Mouse (Mus musculus): Measurements from ENCODE around the gene Gm10188. TPM values are rescaled to one million over a fixed set of nuclear protein-coding genes. Genes with fewer than 3 reads are reported as not detected.

Gene Gm10188
- polyA plus RNA-seq (2015; fragmentation: Nextera tagmentation; extraction: Ambion mirVana): not detected in 2 replicates

GRCm38 (mm10) chr1:132229667-132230066 is at the start of gene Gm10188:
TSS of gene Gm10188 (minus strand) at chr1:132229767.
- ATAC-seq (no peak), DNase-seq (ENCODE audit: low spot score) (no peak)
- H3K4me3 ChIP-seq (ENCODE audit: low read depth, low read length): no peak within 1 kb of the TSS
- no peak within 1 kb of the TSS for H3K9ac ChIP-seq (replicated peaks; ENCODE audit: low read depth)
- 88% methylated on average over 3 of the region's 3 CpGs for WGBS
- H3K27ac ChIP-seq (ENCODE audit: low read length): no peak within 1 kb of the TSS
- TF ChIP-seq CTCF (IDR thresholded peaks at IDR 0.05): no peak
- no peak for TF ChIP-seq EP300 (IDR thresholded peaks at IDR 0.05)
- no peaks in the 10 kb centered on the region for H3K27me3 ChIP-seq (replicated peaks; ENCODE audit: insufficient read depth, low read length)
- H3K4me2 ChIP-seq (replicated peaks; ENCODE audit: low read depth, low read length): no peak within 1 kb of the TSS
- no peaks in the 10 kb centered on the region for H3K4me1 ChIP-seq (ENCODE audit: insufficient read depth, low read depth, low read length)
- H3K36me3 ChIP-seq (ENCODE audit: insufficient read depth, low read length): no peaks in the 10 kb centered on the region
- no peaks in the 10 kb centered on the region for H3K9me3 ChIP-seq (ENCODE audit: low read length)

GRCm38 (mm10) chr1:132277124-132277523 is 47.6 kb upstream of the Gm10188 start:
- Histone ChIP-seq H3K27ac (ENCODE audit: low read length) (no peak overlapping the region), H3K27me3 (replicated peaks; ENCODE audit: insufficient read depth, low read length) (no peaks in the 10 kb centered on the region), H3K4me3 (ENCODE audit: low read depth, low read length) (no peak overlapping the region), H3K4me2 (replicated peaks; ENCODE audit: low read depth, low read length) (no peak overlapping the region), H3K9me3 (ENCODE audit: low read length) (no peaks in the 10 kb centered on the region), H3K9ac (replicated peaks; ENCODE audit: low read depth) (no peak overlapping the region), H3K36me3 (ENCODE audit: insufficient read depth, low read length) (no peaks in the 10 kb centered on the region), H3K4me1 (ENCODE audit: insufficient read depth, low read depth, low read length) (no peaks in the 10 kb centered on the region)
- 47% methylated on average over 6 of the region's 6 CpGs for WGBS
- no peak for ATAC-seq
- DNase-seq (ENCODE audit: low spot score): no peak
- TF ChIP-seq CTCF (IDR thresholded peaks at IDR 0.05) (no peak), EP300 (IDR thresholded peaks at IDR 0.05) (no peak)

GRCm38 (mm10) chr1:132276694-132277093 is 47.1 kb upstream of the Gm10188 start:
- no peak overlapping the region for H3K4me3 ChIP-seq (ENCODE audit: low read depth, low read length)
- no peak for DNase-seq (ENCODE audit: low spot score)
- no peak for ATAC-seq
- TF ChIP-seq CTCF (IDR thresholded peaks at IDR 0.05) (no peak), EP300 (IDR thresholded peaks at IDR 0.05) (no peak)
- no peak overlapping the region for H3K4me2 ChIP-seq (replicated peaks; ENCODE audit: low read depth, low read length)
- WGBS: 41% methylated on average over 3 of the region's 3 CpGs
- no peak overlapping the region for H3K9ac ChIP-seq (replicated peaks; ENCODE audit: low read depth)
- no peaks in the 10 kb centered on the region for H3K4me1 ChIP-seq (ENCODE audit: insufficient read depth, low read depth, low read length)
- H3K9me3 ChIP-seq (ENCODE audit: low read length): no peaks in the 10 kb centered on the region
- no peak overlapping the region for H3K27ac ChIP-seq (ENCODE audit: low read length)
- no peaks in the 10 kb centered on the region for H3K36me3 ChIP-seq (ENCODE audit: insufficient read depth, low read length)
- no peaks in the 10 kb centered on the region for H3K27me3 ChIP-seq (replicated peaks; ENCODE audit: insufficient read depth, low read length)

- H3K4me1 ChIP-seq (ENCODE audit: insufficient read depth, low read depth, low read length): peaks cover 4% of the 10 kb centered on the region; the same call in 1 of the 2 replicates
- no peaks in the 10 kb centered on the region for H3K27me3 ChIP-seq (replicated peaks; ENCODE audit: insufficient read depth, low read length)
- no peaks in the 10 kb centered on the region for H3K9me3 ChIP-seq (ENCODE audit: low read length)
- DNase-seq (ENCODE audit: low spot score) (no peak), ATAC-seq (no peak)
- no peak overlapping the region for H3K4me3 ChIP-seq (ENCODE audit: low read depth, low read length)
- no peaks in the 10 kb centered on the region for H3K36me3 ChIP-seq (ENCODE audit: insufficient read depth, low read length)
- no peak overlapping the region for H3K4me2 ChIP-seq (replicated peaks; ENCODE audit: low read depth, low read length)
- H3K27ac ChIP-seq (ENCODE audit: low read length): no peak overlapping the region
- TF ChIP-seq EP300 (IDR thresholded peaks at IDR 0.05): no peak
- no peak for TF ChIP-seq CTCF (IDR thresholded peaks at IDR 0.05)
- 67% methylated on average over 3 of the region's 3 CpGs for WGBS
- H3K9ac ChIP-seq (replicated peaks; ENCODE audit: low read depth): no peak overlapping the region
Observed at GRCm38 (mm10) chr1:132271237-132271636, 41.7 kb upstream of the Gm10188 start.

GRCm38 (mm10) chr1:132268418-132269060 is 39.0 kb upstream of the Gm10188 start:
- Histone ChIP-seq H3K9me3 (ENCODE audit: low read length) (no peaks in the 10 kb centered on the region), H3K27ac (ENCODE audit: low read length) (no peak overlapping the region), H3K9ac (replicated peaks; ENCODE audit: low read depth) (no peak overlapping the region), H3K4me1 (ENCODE audit: insufficient read depth, low read depth, low read length) (peaks cover 7% of the 10 kb centered on the region; the same call in 1 of the 2 replicates), H3K4me3 (ENCODE audit: low read depth, low read length) (no peak overlapping the region), H3K36me3 (ENCODE audit: insufficient read depth, low read length) (no peaks in the 10 kb centered on the region), H3K4me2 (replicated peaks; ENCODE audit: low read depth, low read length) (no peak overlapping the region), H3K27me3 (replicated peaks; ENCODE audit: insufficient read depth, low read length) (no peaks in the 10 kb centered on the region)
- no peak for TF ChIP-seq CTCF (IDR thresholded peaks at IDR 0.05)
- ATAC-seq: no peak
- WGBS: 68% methylated on average over 7 of the region's 7 CpGs
- DNase-seq (ENCODE audit: low spot score): no peak

GRCm38 (mm10) chr1:132267959-132268358 is 38.4 kb upstream of the Gm10188 start:
- WGBS: 59% methylated on average over 2 of the region's 2 CpGs
- H3K9ac ChIP-seq (replicated peaks; ENCODE audit: low read depth): no peak overlapping the region
- H3K36me3 ChIP-seq (ENCODE audit: insufficient read depth, low read length): no peaks in the 10 kb centered on the region
- H3K27ac ChIP-seq (ENCODE audit: low read length): no peak overlapping the region
- peaks cover 7% of the 10 kb centered on the region; the same call in 1 of the 2 replicates for H3K4me1 ChIP-seq (ENCODE audit: insufficient read depth, low read depth, low read length)
- H3K9me3 ChIP-seq (ENCODE audit: low read length): no peaks in the 10 kb centered on the region
- TF ChIP-seq EP300 (IDR thresholded peaks at IDR 0.05) (no peak), CTCF (IDR thresholded peaks at IDR 0.05) (no peak)
- H3K27me3 ChIP-seq (replicated peaks; ENCODE audit: insufficient read depth, low read length): no peaks in the 10 kb centered on the region
- ATAC-seq (no peak), DNase-seq (ENCODE audit: low spot score) (no peak)
- H3K4me3 ChIP-seq (ENCODE audit: low read depth, low read length): no peak overlapping the region
- H3K4me2 ChIP-seq (replicated peaks; ENCODE audit: low read depth, low read length): no peak overlapping the region
